Mouse (Mus musculus): ENCODE measurements around the gene Ptprr. TPM values are rescaled to one million over a fixed set of nuclear protein-coding genes. Genes with fewer than 3 reads are reported as not detected.
A peak's percentile ranks its signal among the peaks of the same experiment; 100 is the strongest.

The Ptprr gene
- total RNA-seq, 1 experiment from 2014 or later: not detected

GRCm38 (mm10) chr10:116112868-116113267, 94.9 kb downstream of the Ptprr start:
- no peak for ATAC-seq (replicated peaks; ENCODE audit: insufficient number of reproducible peaks, low FRiP score, low TSS enrichment, poor library complexity, severe bottlenecking)

- ATAC-seq (replicated peaks; ENCODE audit: insufficient number of reproducible peaks, low FRiP score, low TSS enrichment, poor library complexity, severe bottlenecking): no peak
These were observed 96.0 kb downstream of the Ptprr start, which contains the start of gene 4933416C03Rik for GRCm38 (mm10) chr10:116113867-116114474. Gene 4933416C03Rik (minus strand): TSS chr10:116113917.

DNA sequence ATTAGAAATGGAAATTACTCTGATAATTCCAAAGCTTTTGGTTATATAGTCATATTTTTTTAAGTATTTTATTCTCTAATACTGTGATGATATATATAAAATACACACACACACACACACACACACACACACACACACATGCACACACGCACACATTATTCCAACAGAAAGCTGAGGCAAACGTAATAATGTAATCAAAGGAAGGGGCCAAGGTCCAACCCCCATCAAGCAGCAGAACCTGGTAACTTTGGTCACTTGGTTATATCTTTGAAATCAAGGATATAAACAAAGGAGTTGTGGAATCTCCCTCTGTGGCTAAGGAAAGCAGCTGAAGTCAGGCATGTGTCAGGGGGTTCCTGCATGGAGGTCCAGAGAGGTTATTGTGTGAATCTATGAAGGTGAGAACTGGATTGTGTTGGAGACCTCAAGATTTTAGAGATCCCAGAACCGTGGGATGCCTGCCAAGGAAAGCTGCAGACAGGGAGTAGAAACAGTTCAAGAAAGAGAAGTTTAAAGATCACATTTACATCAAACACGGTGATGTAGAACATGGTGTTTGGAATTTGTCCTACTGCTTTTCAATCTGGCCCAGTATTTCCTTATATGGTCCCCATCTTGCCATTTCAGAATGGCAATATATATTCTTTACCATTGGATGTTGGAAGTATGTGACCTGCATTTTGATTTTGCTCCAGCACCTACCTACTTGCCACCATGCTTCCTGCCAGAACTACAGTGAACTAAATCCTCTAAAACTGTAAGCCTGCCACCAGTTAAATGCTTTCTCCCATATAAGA, 98.1 kb downstream of the Ptprr start:
- no peak for ATAC-seq (replicated peaks; ENCODE audit: insufficient number of reproducible peaks, low FRiP score, low TSS enrichment, poor library complexity, severe bottlenecking)

- no peak for ATAC-seq (replicated peaks; ENCODE audit: insufficient number of reproducible peaks, low FRiP score, low TSS enrichment, poor library complexity, severe bottlenecking)
These were observed 99.0 kb downstream of the Ptprr start for GRCm38 (mm10) chr10:116117060-116117459.

DNA sequence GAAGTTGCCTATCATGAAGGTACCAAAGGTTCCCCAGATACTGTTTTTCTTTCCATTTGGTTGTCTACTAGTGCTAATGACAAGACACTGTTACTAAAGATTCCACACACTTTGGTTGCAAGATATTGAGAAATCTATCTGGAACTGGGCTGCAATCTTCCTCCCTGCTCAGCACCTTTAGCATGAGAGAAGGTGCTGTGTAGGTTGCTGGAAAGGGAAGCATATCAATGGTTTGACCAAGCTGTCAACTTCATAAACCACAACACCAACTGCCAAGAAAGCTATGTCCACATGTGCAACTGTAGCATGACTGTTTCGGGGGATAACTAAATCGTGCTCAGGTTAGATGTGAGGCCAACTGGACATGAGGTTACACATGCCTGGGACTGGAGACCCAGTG, 103.5 kb downstream of the Ptprr start:
- no peak for ATAC-seq (replicated peaks; ENCODE audit: insufficient number of reproducible peaks, low FRiP score, low TSS enrichment, poor library complexity, severe bottlenecking)

DNA sequence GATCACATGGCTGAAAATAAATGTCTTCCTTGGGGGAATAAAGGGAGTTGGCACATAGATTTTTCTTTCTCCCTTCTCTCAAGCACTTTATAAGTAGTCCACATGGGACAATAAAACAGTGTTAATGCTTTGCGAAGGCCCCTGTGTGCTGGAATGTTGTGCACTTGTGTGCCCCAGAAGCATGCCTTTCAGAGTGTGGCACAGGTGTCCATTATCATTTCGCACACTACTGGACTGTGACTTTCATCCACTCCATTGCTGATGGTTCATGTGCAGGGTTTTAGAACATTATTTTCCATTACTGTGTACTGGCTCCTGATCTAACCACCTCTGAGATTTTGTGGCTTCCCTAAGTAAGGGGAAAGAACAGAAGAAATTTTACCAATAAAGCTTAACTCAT, 105.8 kb downstream of the Ptprr start:
- no peak for ATAC-seq (replicated peaks; ENCODE audit: insufficient number of reproducible peaks, low FRiP score, low TSS enrichment, poor library complexity, severe bottlenecking)

- no peak for ATAC-seq (replicated peaks; ENCODE audit: insufficient number of reproducible peaks, low FRiP score, low TSS enrichment, poor library complexity, severe bottlenecking)
These were observed 107.4 kb downstream of the Ptprr start for GRCm38 (mm10) chr10:116125364-116125763.

DNA sequence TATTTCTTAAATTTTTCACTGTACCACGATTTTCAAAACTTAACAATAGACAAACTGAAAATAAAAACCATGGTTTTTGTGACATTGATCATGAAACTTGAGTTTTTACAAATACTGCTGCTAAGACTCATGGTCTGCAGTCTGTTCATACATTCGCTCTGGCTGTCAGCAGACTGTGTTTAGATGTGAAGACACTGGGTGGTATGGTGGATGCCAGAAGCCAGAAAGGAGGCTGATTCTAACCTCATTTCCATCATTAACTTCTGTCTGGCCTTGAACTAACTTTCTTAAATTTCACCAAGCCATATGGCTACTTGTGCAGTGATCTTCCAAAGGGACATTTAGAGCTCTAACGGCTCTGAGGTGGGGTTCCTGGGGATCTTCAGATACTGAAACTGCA, 112.4 kb downstream of the Ptprr start:
- no peak for ATAC-seq (replicated peaks; ENCODE audit: insufficient number of reproducible peaks, low FRiP score, low TSS enrichment, poor library complexity, severe bottlenecking)

DNA sequence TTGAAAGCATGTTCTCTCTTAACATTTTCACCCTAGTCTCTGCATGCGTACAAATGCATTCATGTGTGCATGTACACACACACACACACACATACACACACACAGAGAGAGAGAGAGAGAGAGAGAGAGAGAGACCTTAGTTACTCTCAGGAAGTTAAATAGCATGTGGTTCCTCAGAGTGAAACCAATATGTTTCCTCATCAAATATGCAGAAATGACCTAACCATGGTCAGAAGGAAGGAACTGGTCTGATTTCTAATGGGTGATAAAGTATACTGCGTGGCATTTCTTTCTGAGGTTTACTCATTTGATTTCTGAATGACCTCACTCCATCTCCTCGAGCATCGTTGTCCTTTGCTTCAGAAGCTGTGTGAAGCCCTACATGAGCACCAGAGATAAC, 113.2 kb downstream of the Ptprr start:
- ATAC-seq (replicated peaks; ENCODE audit: insufficient number of reproducible peaks, low FRiP score, low TSS enrichment, poor library complexity, severe bottlenecking): no peak

GRCm38 (mm10) chr10:116132233-116132632, 114.2 kb downstream of the Ptprr start:
- ATAC-seq (replicated peaks; ENCODE audit: insufficient number of reproducible peaks, low FRiP score, low TSS enrichment, poor library complexity, severe bottlenecking): no peak

DNA sequence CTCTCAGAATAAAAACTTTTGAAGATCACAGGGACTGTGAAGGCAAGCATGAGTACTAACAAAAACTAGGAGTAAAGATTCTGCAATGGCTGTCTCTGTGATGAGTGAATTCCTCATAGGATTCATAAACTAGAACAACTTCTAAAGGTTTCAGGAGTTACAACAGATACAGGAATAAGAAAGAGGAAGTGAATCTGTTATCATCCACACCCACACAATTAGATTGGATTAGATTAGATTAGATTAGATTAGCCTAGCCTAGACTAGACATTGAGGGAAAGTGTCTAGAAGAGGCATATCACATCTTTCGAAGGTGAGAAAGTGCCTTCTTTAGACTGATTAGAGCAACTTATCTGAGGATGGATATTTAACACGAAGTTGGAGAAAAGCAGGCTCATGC, 117.2 kb downstream of the Ptprr start:
- ATAC-seq (replicated peaks; ENCODE audit: insufficient number of reproducible peaks, low FRiP score, low TSS enrichment, poor library complexity, severe bottlenecking): no peak

DNA sequence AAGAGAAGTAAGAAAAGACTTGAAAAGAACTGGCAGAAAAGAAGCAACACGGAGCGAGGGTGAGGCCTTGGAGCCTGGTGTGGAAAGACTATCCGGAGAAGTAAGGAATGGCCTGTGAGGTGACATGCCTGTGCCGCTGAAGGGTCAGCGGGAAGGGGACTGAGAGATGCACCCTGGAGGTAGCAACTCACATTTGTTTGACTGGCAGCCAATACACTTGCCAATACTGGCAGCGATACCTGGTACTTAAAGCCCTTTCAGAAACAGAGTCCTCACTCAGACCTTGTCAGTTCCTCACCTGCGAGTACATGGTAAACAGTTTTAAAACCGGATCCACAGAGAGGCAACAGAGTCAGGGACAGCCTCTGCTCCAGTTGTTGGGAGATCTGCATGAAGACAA, 122.2 kb downstream of the Ptprr start:
- no peak for ATAC-seq (replicated peaks; ENCODE audit: insufficient number of reproducible peaks, low FRiP score, low TSS enrichment, poor library complexity, severe bottlenecking)

DNA sequence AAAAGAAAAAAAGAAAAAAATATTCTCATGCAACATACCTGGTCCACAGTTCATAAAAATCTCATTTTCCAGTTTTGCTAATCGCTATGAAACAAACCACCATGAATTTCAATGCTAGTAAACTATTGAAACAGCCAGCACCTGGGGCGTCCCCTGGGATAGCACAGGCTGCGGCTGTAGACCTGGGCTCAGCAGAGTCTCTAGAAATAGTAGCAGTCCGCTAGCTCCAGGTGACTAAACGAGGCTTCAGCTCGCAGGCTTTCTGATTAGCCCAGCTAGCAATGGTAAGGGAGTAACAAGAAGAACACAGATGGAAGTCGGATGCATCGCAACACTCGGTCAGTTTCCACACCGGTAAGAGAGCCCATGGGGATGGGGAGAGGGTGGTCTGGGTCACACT, 125.7 kb downstream of the Ptprr start:
- no peak for ATAC-seq (replicated peaks; ENCODE audit: insufficient number of reproducible peaks, low FRiP score, low TSS enrichment, poor library complexity, severe bottlenecking)

- ATAC-seq (replicated peaks; ENCODE audit: insufficient number of reproducible peaks, low FRiP score, low TSS enrichment, poor library complexity, severe bottlenecking): no peak
These were observed 128.1 kb downstream of the Ptprr start for GRCm38 (mm10) chr10:116146091-116146490.

- no peak for ATAC-seq (replicated peaks; ENCODE audit: insufficient number of reproducible peaks, low FRiP score, low TSS enrichment, poor library complexity, severe bottlenecking)
These were observed 136.7 kb downstream of the Ptprr start for GRCm38 (mm10) chr10:116154707-116155106.

GRCm38 (mm10) chr10:116156699-116157098, 138.7 kb downstream of the Ptprr start:
- ATAC-seq (replicated peaks; ENCODE audit: insufficient number of reproducible peaks, low FRiP score, low TSS enrichment, poor library complexity, severe bottlenecking): no peak

DNA sequence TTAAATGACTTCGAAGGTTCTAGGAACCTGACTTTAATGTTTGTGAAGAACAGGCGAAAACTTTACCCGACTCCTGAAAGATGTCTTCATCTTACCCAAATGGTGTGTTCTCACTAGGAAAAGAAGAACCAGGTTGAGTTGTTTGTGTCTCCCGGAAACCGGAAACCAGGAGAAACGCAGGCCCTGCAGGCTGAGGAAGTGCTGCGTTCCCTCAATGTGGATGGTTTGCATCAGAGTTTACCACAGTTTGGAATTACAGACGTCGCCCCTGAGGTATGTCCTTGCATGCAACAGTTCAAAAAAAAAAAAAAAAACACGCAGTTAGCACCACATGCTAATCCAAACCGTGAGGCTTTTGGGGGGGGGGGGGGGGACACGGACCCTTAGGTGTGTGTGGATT, 144.3 kb downstream of the Ptprr start:
- no peak for ATAC-seq (replicated peaks; ENCODE audit: insufficient number of reproducible peaks, low FRiP score, low TSS enrichment, poor library complexity, severe bottlenecking)

DNA sequence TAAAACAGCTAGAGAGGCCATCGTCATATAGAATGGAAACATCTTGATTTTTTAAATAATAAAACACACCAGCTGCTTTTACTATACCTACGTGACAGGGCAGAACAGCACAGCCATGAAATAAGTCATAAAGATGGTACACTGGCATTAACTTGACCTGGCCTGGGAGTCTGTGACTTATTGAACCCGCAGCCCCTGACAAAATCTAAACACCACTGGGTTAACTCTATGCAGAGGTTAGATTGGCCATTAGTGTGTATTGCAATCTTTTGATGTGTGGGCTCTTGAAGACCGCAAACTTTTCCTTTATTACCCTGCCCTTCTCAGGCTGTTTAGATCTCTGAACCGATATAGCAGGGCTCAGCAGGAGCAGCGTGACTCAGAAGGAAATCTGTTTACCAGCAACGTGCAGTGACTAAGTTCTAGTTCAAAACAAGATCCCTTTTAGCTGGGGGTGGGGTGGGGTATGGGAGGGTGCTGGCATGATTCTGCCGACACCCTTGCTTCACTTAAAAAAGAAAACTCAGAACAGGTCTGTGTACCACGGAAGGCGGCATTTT, 157.4 kb downstream of the Ptprr start:
- ATAC-seq (replicated peaks; ENCODE audit: insufficient number of reproducible peaks, low FRiP score, low TSS enrichment, poor library complexity, severe bottlenecking): no peak

DNA sequence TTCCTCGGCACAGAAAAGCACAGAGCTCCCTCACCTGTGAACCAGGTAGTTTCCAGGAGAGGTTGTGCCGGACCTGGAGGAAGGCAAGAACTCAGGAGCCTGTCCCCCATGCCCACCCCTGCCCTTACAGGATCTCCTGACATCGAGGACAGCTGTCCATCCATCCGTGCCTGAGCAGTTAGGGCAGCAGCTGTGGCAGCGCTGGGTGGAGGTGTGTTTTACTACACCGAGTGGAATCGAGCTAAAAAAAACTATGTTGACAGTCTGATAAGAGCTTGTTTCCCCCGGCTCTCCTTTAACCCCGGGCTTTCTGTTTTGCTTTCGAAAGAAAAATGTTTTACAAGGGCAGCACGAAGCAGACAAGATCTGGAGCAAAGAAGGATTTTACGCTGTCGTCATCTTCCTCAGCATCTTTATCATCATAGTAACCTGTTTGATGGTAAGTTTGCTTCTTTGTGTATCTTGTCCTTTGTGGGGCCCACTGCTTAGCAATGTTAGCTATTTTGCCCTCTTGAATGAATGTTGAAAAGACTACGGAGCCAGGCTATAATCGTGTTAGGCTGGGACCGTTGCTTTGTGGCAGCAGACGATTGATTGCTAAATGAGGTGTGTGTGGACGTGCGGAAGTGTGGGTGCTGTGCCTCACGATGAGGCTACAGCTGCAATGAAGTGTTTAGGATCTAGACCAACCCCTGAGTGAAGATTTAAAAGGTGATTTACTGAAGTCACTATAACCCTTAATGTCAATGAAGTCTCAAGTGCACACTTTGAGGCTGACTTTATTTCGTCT, 159.6 kb downstream of the Ptprr start:
- ATAC-seq (replicated peaks; ENCODE audit: insufficient number of reproducible peaks, low FRiP score, low TSS enrichment, poor library complexity, severe bottlenecking): 0 out of 2 replicates have a peak, but pooled peaks have one; percentile 35
